Mouse (Mus musculus): ENCODE measurements at regions not wholly inside any gene's neighbourhood (a gene's known extent, or its start where the extent isn't known, plus 50 kb on each side); places are given as distances from the start of the nearest gene placed in this dataset.

DNA sequence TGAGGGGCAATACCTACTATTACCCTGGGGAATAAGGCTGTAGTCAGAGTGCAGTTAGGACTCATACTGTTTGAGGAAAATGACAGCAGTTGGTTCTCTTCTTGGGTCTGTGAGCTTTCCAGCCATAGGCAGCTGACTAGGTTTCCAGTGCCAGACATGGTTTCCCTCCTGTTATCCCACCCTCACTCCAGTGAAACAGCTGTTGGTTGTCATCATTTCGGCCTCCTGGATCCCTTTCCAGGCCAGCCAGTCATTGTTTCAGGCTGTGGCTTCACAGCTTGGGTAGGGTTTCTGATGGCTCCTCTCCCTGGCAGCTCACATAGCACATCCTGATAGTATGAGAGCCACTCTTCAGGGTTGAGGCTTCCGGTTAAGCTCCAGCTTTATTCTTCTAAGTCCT, 79.9 kb upstream of the Lyplal1 start:
- Histone ChIP-seq H3K9me3 (ENCODE audit: low read length) (no peaks in the 10 kb centered on the region), H3K27me3 (ENCODE audit: insufficient read depth, low read length) (no peaks in the 10 kb centered on the region), H3K27ac (ENCODE audit: low read depth, low read length) (no peak overlapping the region), H3K4me2 (ENCODE audit: low read depth) (no peak overlapping the region), H3K4me3 (ENCODE audit: low read depth, low read length) (no peak overlapping the region), H3K9ac (no peak overlapping the region), H3K4me1 (ENCODE audit: insufficient read depth) (no peaks in the 10 kb centered on the region), H3K36me3 (ENCODE audit: insufficient read depth) (no peaks in the 10 kb centered on the region)
- no peak for TF ChIP-seq CTCF (IDR thresholded peaks at IDR 0.05; ENCODE audit: low read depth)
- no peak for ATAC-seq
- 88% methylated on average over 2 of the region's 2 CpGs for WGBS
- DNase-seq = no peak

DNA sequence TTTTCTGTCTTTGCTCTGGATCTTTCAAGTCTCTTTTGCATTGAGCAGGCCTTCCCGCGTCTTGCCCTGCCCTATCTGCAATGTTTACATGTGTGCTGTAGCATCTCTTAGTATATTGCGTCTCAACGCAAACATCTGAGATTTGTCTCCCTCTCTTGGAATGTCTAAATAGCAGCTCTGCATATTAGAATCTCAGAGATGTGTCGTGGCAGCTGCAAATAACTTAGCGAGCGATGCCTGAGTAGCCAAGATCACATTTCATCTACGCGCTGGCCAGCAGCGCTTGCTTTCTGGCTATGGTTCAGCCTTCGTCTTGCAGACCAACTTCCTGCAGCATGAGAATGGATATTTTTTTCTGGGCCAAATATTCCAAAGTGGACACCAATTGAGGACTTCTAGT, 72.3 kb upstream of the Lyplal1 start:
- 76% methylated on average over 11 of the region's 11 CpGs for WGBS
- ATAC-seq (no peak), DNase-seq (peak; percentile 4)
- no peaks in the 10 kb centered on the region for H3K9me3 ChIP-seq (ENCODE audit: low read length)
- H3K27me3 ChIP-seq (ENCODE audit: insufficient read depth, low read length) = no peaks in the 10 kb centered on the region
- H3K9ac ChIP-seq = no peak overlapping the region
- H3K4me1 ChIP-seq (ENCODE audit: insufficient read depth) = no peaks in the 10 kb centered on the region
- no peaks in the 10 kb centered on the region for H3K36me3 ChIP-seq (ENCODE audit: insufficient read depth)
- no peak overlapping the region for H3K27ac ChIP-seq (ENCODE audit: low read depth, low read length)
- TF ChIP-seq CTCF (IDR thresholded peaks at IDR 0.05; ENCODE audit: low read depth) = peak; percentile 31; the same call in 1 of the 2 replicates
- no peak overlapping the region for H3K4me2 ChIP-seq (ENCODE audit: low read depth)
- H3K4me3 ChIP-seq (ENCODE audit: low read depth, low read length) = no peak overlapping the region

DNA sequence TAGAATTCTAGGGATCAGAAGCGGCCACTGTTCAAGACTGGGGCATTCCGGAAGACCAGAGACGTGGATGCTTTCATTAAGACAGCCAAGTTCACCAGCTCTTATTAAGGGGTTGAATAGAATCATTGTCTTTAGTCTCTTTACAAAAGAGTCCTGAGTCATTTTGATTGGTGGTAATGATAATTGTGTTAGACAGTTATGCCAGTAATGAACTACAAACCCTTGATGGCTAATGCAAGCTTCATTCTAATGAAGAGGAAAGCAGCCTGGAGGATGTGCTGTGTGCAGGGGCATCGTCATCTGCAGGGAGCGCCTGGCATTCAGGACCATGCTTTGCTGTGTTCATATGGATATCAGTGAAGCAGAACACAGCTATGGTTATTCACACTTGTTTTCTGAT, 70.3 kb upstream of the Lyplal1 start:
- no peak for TF ChIP-seq CTCF (IDR thresholded peaks at IDR 0.05; ENCODE audit: low read depth)
- H3K9ac ChIP-seq = no peak overlapping the region
- no peaks in the 10 kb centered on the region for H3K36me3 ChIP-seq (ENCODE audit: insufficient read depth)
- H3K27ac ChIP-seq (ENCODE audit: low read depth, low read length) = no peak overlapping the region
- H3K27me3 ChIP-seq (ENCODE audit: insufficient read depth, low read length) = no peaks in the 10 kb centered on the region
- H3K4me2 ChIP-seq (ENCODE audit: low read depth) = no peak overlapping the region
- no peaks in the 10 kb centered on the region for H3K4me1 ChIP-seq (ENCODE audit: insufficient read depth)
- DNase-seq (no peak), ATAC-seq (no peak)
- no peaks in the 10 kb centered on the region for H3K9me3 ChIP-seq (ENCODE audit: low read length)
- 35% methylated on average over 5 of the region's 5 CpGs for WGBS
- H3K4me3 ChIP-seq (ENCODE audit: low read depth, low read length) = no peak overlapping the region

- H3K36me3 ChIP-seq (ENCODE audit: insufficient read depth) = no peaks in the 10 kb centered on the region
- no peak for ATAC-seq
- no peak for TF ChIP-seq CTCF (IDR thresholded peaks at IDR 0.05; ENCODE audit: low read depth)
- H3K27ac ChIP-seq (ENCODE audit: low read depth, low read length) = no peak overlapping the region
- H3K4me2 ChIP-seq (ENCODE audit: low read depth) = peak overlapping the region; percentile 56
- no peaks in the 10 kb centered on the region for H3K4me1 ChIP-seq (ENCODE audit: insufficient read depth)
- no peaks in the 10 kb centered on the region for H3K9me3 ChIP-seq (ENCODE audit: low read length)
- H3K27me3 ChIP-seq (ENCODE audit: insufficient read depth, low read length) = no peaks in the 10 kb centered on the region; the same call in 1 of the 2 replicates
- WGBS = 59% methylated on average over 8 of the region's 8 CpGs
- peak; percentile 7 for DNase-seq
- H3K9ac ChIP-seq = peak overlapping the region; percentile 34; the same call in 1 of the 2 replicates
- peak overlapping the region; percentile 28 for H3K4me3 ChIP-seq (ENCODE audit: low read depth, low read length)
These were observed 66.1 kb upstream of the Lyplal1 start for GRCm38 (mm10) chr1:186183204-186183651.

DNA sequence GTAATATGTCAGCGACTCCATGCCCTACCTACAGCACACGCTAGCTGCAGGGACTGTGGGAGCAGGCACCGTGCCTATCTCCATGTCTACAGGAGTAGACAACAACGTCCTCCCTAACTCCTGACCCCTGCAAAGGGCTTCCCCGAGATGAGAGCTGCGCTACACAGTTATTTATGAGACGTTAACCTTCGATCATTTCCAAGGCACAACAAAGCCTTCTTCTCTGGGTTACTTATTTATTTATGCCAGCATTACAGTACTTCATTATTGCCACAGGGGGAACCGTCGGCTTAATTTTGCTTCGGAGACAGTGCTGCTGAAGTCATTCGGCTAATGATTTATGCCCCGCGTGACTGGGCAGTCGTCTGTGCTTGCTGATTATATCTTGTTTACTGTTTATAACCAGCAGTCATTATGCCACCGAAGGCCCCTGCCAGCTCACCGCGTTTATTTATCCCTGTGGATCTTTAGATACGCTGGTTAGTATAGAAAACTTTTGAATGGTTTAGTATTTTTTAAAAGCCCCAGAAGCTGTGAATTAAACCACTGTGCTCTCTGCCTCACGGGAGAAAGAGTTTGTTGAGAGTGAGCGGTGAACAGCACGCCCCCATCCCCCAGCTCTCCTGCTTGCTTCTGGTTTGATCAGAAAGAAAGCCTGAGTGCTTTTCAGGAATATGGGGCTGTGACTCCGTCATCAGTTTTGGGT, 65.5 kb upstream of the Lyplal1 start:
- Histone ChIP-seq H3K4me3 (ENCODE audit: low read depth, low read length) (peak overlapping the region; percentile 28), H3K36me3 (ENCODE audit: insufficient read depth) (no peaks in the 10 kb centered on the region), H3K4me2 (ENCODE audit: low read depth) (peak overlapping the region; percentile 56), H3K4me1 (ENCODE audit: insufficient read depth) (no peaks in the 10 kb centered on the region), H3K9me3 (ENCODE audit: low read length) (no peaks in the 10 kb centered on the region), H3K9ac (peak overlapping the region; percentile 34; the same call in 1 of the 2 replicates), H3K27me3 (ENCODE audit: insufficient read depth, low read length) (no peaks in the 10 kb centered on the region; the same call in 1 of the 2 replicates), H3K27ac (ENCODE audit: low read depth, low read length) (no peak overlapping the region)
- DNase-seq = peak; percentile 79
- WGBS = 17% methylated on average over 23 of the region's 23 CpGs
- peak; percentile 76 for TF ChIP-seq CTCF (IDR thresholded peaks at IDR 0.05; ENCODE audit: low read depth)
- ATAC-seq = peak; percentile 89

DNA sequence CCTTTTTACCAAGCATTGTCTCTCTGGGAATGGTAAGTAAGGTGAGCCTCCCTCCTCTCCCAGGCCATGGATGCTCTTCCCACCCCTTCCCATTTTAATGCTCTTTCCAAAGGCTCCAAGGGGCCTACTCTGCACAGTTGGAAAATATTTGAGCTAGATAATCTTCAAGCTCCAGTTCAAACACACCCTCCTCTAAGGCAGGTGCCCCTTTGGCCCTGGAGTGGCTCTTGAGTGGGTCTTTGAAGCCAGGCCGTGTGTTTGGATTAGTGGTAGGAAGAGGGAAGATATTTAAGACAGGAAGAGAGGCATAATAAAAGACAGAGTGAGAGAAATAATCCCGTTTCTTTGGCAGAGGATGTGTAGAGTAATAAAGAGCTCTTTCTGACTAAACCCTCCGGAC, 59.9 kb upstream of the Lyplal1 start:
- Histone ChIP-seq H3K27me3 (ENCODE audit: insufficient read depth, low read length) (no peaks in the 10 kb centered on the region; the same call in 1 of the 2 replicates), H3K9ac (no peak overlapping the region), H3K36me3 (ENCODE audit: insufficient read depth) (no peaks in the 10 kb centered on the region), H3K4me3 (ENCODE audit: low read depth, low read length) (no peak overlapping the region), H3K4me2 (ENCODE audit: low read depth) (no peak overlapping the region), H3K4me1 (ENCODE audit: insufficient read depth) (no peaks in the 10 kb centered on the region), H3K27ac (ENCODE audit: low read depth, low read length) (no peak overlapping the region), H3K9me3 (ENCODE audit: low read length) (no peaks in the 10 kb centered on the region)
- DNase-seq (no peak), ATAC-seq (no peak)
- WGBS = 81% methylated on average over 3 of the region's 3 CpGs
- TF ChIP-seq CTCF (IDR thresholded peaks at IDR 0.05; ENCODE audit: low read depth) = no peak

DNA sequence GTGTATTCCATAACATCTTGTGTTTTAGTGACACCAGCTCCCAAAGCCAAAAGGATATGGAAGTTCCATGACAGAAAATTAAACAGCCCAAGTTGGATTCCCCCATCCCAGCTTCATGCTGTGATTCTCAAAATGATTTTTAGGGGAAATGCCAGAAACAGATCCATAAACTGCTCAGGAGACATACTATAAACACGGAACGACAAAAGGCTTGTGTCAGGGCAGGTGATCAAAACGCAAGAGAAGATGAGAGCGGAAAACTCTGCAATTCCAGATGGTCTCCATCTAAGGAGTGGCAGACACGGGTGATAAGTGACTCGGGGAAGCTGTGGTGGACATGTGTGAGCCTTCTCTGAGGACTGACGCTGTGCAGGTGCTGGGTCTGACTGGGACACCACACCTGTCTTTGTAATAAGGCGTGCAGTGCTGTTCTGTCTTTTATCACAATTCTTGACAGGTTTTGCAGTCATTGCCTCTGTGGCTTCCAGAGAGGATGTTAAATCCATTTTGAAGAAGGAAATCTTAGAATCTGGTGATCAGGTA, 56.4 kb upstream of the Lyplal1 start:
- no peak overlapping the region for H3K4me2 ChIP-seq (ENCODE audit: low read depth)
- H3K4me3 ChIP-seq (ENCODE audit: low read depth, low read length) = no peak overlapping the region
- no peaks in the 10 kb centered on the region for H3K4me1 ChIP-seq (ENCODE audit: insufficient read depth)
- 94% methylated on average over 8 of the region's 8 CpGs for WGBS
- ATAC-seq (no peak), DNase-seq (no peak)
- no peak overlapping the region for H3K9ac ChIP-seq
- no peak for TF ChIP-seq CTCF (IDR thresholded peaks at IDR 0.05; ENCODE audit: low read depth)
- no peaks in the 10 kb centered on the region for H3K27me3 ChIP-seq (ENCODE audit: insufficient read depth, low read length)
- H3K9me3 ChIP-seq (ENCODE audit: low read length) = no peaks in the 10 kb centered on the region
- H3K36me3 ChIP-seq (ENCODE audit: insufficient read depth) = no peaks in the 10 kb centered on the region
- no peak overlapping the region for H3K27ac ChIP-seq (ENCODE audit: low read depth, low read length)
